8 mouse cellular contexts compared by ENCODE assay signal in the genomic region with DNA sequence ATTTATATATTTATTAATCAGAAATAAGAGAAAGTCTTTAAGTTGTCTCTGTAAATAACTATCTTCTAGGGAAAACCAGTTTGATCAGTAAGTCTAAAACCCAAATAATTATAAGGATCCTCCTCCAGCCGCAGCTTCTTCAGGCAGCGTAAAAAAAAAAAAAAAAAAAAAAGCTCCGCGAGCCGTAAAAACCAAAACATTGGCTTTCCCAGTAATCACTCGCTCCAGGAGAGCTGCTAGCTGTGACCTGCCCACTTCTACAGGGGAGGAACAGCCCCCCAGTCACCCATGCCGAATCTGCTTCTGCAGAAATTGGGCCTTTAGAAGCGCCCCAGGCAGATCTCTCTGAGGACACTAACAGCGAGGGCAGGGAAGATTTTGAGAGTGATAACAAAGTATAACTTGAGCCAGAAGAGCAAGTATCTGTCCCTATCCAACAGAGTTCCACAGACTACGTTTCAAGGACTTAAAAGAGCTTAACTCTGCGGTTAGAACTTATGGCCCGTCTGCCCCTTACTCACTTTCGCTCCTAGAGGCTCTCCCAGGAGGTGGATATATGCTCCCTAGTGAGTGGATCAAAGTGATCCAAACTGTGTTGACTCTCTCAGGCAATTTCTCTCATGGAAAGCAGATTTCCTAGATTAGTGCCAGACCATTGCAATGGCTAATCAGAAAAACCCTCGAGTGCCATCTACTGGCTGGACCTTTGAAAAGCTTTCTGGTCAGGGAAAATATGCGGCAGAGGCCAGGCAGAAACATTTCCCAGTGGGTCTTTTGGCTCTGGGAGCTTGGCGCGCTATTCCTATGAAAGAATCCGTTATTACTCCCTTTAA.
DNase-seq lines count a peak whose midpoint lies in the region; ATAC-seq and TF ChIP-seq lines count a peak whose summit lies in the region.

No protein-coding gene starts in this region.

- H3K4me2 ChIP-seq in midbrain, embryonic 11.5 days = no peak overlapping the region; the same call in 1 of the 2 replicates
- H3K4me2 ChIP-seq in midbrain, embryonic 15.5 days = no peak overlapping the region
- peak overlapping the region; percentile 60 for H3K4me2 ChIP-seq in intestine, postnatal 0 days (replicated peaks; ENCODE audit: low read depth)
- 0 out of 2 replicates have a peak overlapping the region, but pooled peaks have one; percentile 5 for H3K4me2 ChIP-seq in midbrain, embryonic 16.5 days (ENCODE audit: low read length)

- intact Hi-C loops in left cerebral cortex, postnatal 14 days (cut with DNase I) = loop anchor here (5.0 kb wide), 1 partner anchor 860 kb away; no protein-coding TSS in a partner anchor

- 0 out of 2 replicates have a peak, but pooled peaks have one; percentile 16 for ATAC-seq in midbrain, embryonic 11.5 days (ENCODE audit: low FRiP score)
- ATAC-seq in midbrain, embryonic 15.5 days (replicated peaks) = no peak
- ATAC-seq in intestine, postnatal 0 days = no peak
- no peak for ATAC-seq in midbrain, embryonic 16.5 days

- peak; percentile 83 for DNase-seq in midbrain, embryonic 11.5 days (ENCODE audit: low spot score, missing footprints)
- DNase-seq in cerebellum, adult 8-10 months = peak; percentile 60
- DNase-seq in gastrocnemius, adult 8-10 months (ENCODE audit: low spot score in 2 of 2) = peak; percentile 17 to 24
- peak; percentile 46 to 79 for DNase-seq in left cerebral cortex, postnatal 14 days (ENCODE audit: low spot score in 2 of 2)
- peak; percentile 80 for DNase-seq in urinary bladder, postnatal 14 days (ENCODE audit: low spot score)

- peak; percentile 77 for TF ChIP-seq CTCF in intestine, postnatal 0 days (IDR thresholded peaks at IDR 0.05; ENCODE audit: low read depth)

- WGBS in midbrain, embryonic 11.5 days = 51% methylated on average over 18 of the region's 18 CpGs
- WGBS in midbrain, embryonic 15.5 days = 60% methylated on average over 18 of the region's 18 CpGs
- WGBS in intestine, postnatal 0 days = 31% methylated on average over 18 of the region's 18 CpGs
- WGBS in midbrain, embryonic 16.5 days = 56% methylated on average over 16 of the region's 18 CpGs

- no peaks in the 10 kb centered on the region for H3K27me3 ChIP-seq in midbrain, embryonic 11.5 days (ENCODE audit: control insufficient read depth, insufficient read depth, low read length)
- no peaks in the 10 kb centered on the region for H3K27me3 ChIP-seq in midbrain, embryonic 15.5 days (replicated peaks)
- no peaks in the 10 kb centered on the region for H3K27me3 ChIP-seq in intestine, postnatal 0 days (replicated peaks; ENCODE audit: control insufficient read depth, insufficient read depth, low read length)
- no peaks in the 10 kb centered on the region for H3K27me3 ChIP-seq in midbrain, embryonic 16.5 days (ENCODE audit: control insufficient read depth, insufficient read depth, low read depth, low read length)

- H3K9ac ChIP-seq in midbrain, embryonic 11.5 days (ENCODE audit: low read length) = no peak overlapping the region
- no peak overlapping the region for H3K9ac ChIP-seq in midbrain, embryonic 15.5 days
- no peak overlapping the region for H3K9ac ChIP-seq in intestine, postnatal 0 days (ENCODE audit: low read depth, low read length)
- H3K9ac ChIP-seq in midbrain, embryonic 16.5 days (ENCODE audit: low read depth, low read length) = no peak overlapping the region

- no peaks in the 10 kb centered on the region for H3K4me1 ChIP-seq in midbrain, embryonic 11.5 days (ENCODE audit: control insufficient read depth, insufficient read depth, low read length)
- H3K4me1 ChIP-seq in midbrain, embryonic 15.5 days = no peaks in the 10 kb centered on the region
- H3K4me1 ChIP-seq in intestine, postnatal 0 days (replicated peaks; ENCODE audit: control insufficient read depth, insufficient read depth, low read length) = no peaks in the 10 kb centered on the region
- no peaks in the 10 kb centered on the region for H3K4me1 ChIP-seq in midbrain, embryonic 16.5 days (ENCODE audit: control insufficient read depth, insufficient read depth, low read length)

- H3K4me3 ChIP-seq in midbrain, embryonic 11.5 days (ENCODE audit: low read depth, low read length) = no peak overlapping the region
- H3K4me3 ChIP-seq in midbrain, embryonic 15.5 days = no peak overlapping the region
- H3K4me3 ChIP-seq in intestine, postnatal 0 days (ENCODE audit: low read depth, low read length) = peak overlapping the region; percentile 20
- no peak overlapping the region for H3K4me3 ChIP-seq in midbrain, embryonic 16.5 days (ENCODE audit: low read depth, low read length)

- no peaks in the 10 kb centered on the region for H3K36me3 ChIP-seq in midbrain, embryonic 11.5 days (ENCODE audit: control insufficient read depth, insufficient read depth, low read length)
- H3K36me3 ChIP-seq in midbrain, embryonic 15.5 days (replicated peaks) = no peaks in the 10 kb centered on the region
- H3K36me3 ChIP-seq in intestine, postnatal 0 days (ENCODE audit: control insufficient read depth, insufficient read depth) = no peaks in the 10 kb centered on the region
- H3K36me3 ChIP-seq in midbrain, embryonic 16.5 days (ENCODE audit: control insufficient read depth, insufficient read depth, low read length) = no peaks in the 10 kb centered on the region

- H3K9me3 ChIP-seq in midbrain, embryonic 11.5 days (ENCODE audit: control insufficient read depth, low read length) = no peaks in the 10 kb centered on the region; the same call in 1 of the 2 replicates
- H3K9me3 ChIP-seq in midbrain, embryonic 15.5 days = no peaks in the 10 kb centered on the region
- no peaks in the 10 kb centered on the region for H3K9me3 ChIP-seq in intestine, postnatal 0 days (ENCODE audit: control insufficient read depth)
- peaks cover 5% of the 10 kb centered on the region; the same call in 1 of the 2 replicates for H3K9me3 ChIP-seq in midbrain, embryonic 16.5 days (replicated peaks; ENCODE audit: control insufficient read depth, low read length, poor library complexity, severe bottlenecking)

- no peak overlapping the region for H3K27ac ChIP-seq in midbrain, embryonic 11.5 days (ENCODE audit: low read depth, low read length)
- H3K27ac ChIP-seq in midbrain, embryonic 15.5 days = no peak overlapping the region
- peak overlapping the region; percentile 54; the same call in 1 of the 2 replicates for H3K27ac ChIP-seq in intestine, postnatal 0 days (ENCODE audit: low read depth, low read length)
- H3K27ac ChIP-seq in midbrain, embryonic 16.5 days (ENCODE audit: low read length) = no peak overlapping the region

Comparison
In these comparisons a context has a peak if more than half of its experiments do, and no peak if none do; other contexts are left out.
1. H3K4me2 ChIP-seq: peak in intestine, postnatal 0 days (single experiment) and midbrain, embryonic 16.5 days (single experiment); none in midbrain, embryonic 11.5 days (single experiment) and midbrain, embryonic 15.5 days (single experiment).
2. DNase-seq: peak in every context shown above with its lines; median percentile 83 in midbrain, embryonic 11.5 days; 80 in urinary bladder, postnatal 14 days; 62 in left cerebral cortex, postnatal 14 days; 60 in cerebellum, adult 8-10 months; 20 in gastrocnemius, adult 8-10 months.